Mouse (Mus musculus) CH12.LX (cell line): ENCODE measurements at regions not wholly inside any gene's neighbourhood (a gene's known extent, or its start where the extent isn't known, plus 50 kb on each side); places are given as distances from the start of the nearest gene placed in this dataset.

Experiments
- CTCF ChIP-seq, 2 experiments: IDR thresholded peaks in 1 of 2; conservative IDR thresholded peaks in 1 of 2; 2 replicates each; pipeline ENCODE4 v1.5.1; 2011 to 2012; ENCODE audit warnings: low read depth in 2 of 2, low read length in 2 of 2, improper control_type of control experiment in 1 of 2, inconsistent platforms in 1 of 2, mild to moderate bottlenecking in 1 of 2, moderate library complexity in 1 of 2
- EP300 ChIP-seq: IDR thresholded peaks from 2 replicates; pipeline ENCODE4 v1.6.1; 2011; ENCODE audit warnings: low read length, improper control_type of control experiment
- ETS1 ChIP-seq: conservative IDR thresholded peaks from 2 replicates; pipeline ENCODE4 v1.6.1; 2012; ENCODE audit warnings: low read depth, mild to moderate bottlenecking, inconsistent platforms, low read length, improper control_type of control experiment, moderate library complexity
- JUND ChIP-seq: conservative IDR thresholded peaks from 2 replicates; pipeline ENCODE4 v1.6.1; 2011; ENCODE audit warnings: low read depth, low read length, improper control_type of control experiment
- MYC ChIP-seq: IDR thresholded peaks from 2 replicates; pipeline ENCODE4 v1.6.1; 2011; ENCODE audit warnings: low read depth, mild to moderate bottlenecking, improper control_type of control experiment, low read length
- POLR2A ChIP-seq: IDR thresholded peaks from 2 replicates; pipeline ENCODE4 v1.6.1; 2011; ENCODE audit warnings: low read depth, mild to moderate bottlenecking, improper control_type of control experiment, low read length
- RCOR1 ChIP-seq: conservative IDR thresholded peaks from 2 replicates; pipeline ENCODE4 v1.6.1; 2012; ENCODE audit warnings: low read depth, mild to moderate bottlenecking, inconsistent platforms, low read length, improper control_type of control experiment
- TBP ChIP-seq: conservative IDR thresholded peaks from 2 replicates; pipeline ENCODE4 v1.6.1; 2011; ENCODE audit warnings: low read depth, low read length, improper control_type of control experiment
- USF2 ChIP-seq: conservative IDR thresholded peaks from 2 replicates; pipeline ENCODE4 v1.6.1; 2011; ENCODE audit warnings: low read depth, low read length, improper control_type of control experiment
- ZC3H11A ChIP-seq: IDR thresholded peaks from 2 replicates; pipeline ENCODE4 v1.6.1; 2012; ENCODE audit warnings: low read depth, mild to moderate bottlenecking, inconsistent platforms, low read length, improper control_type of control experiment
- ZMIZ1 ChIP-seq: IDR thresholded peaks from 2 replicates; pipeline ENCODE4 v1.6.1; 2012; ENCODE audit warnings: low read depth, mild to moderate bottlenecking, inconsistent platforms, low read length, improper control_type of control experiment
- ZNF384 ChIP-seq: IDR thresholded peaks from 2 replicates; pipeline ENCODE4 v1.6.1; 2012; ENCODE audit warnings: low read depth, low read length, improper control_type of control experiment, inconsistent platforms

DNA sequence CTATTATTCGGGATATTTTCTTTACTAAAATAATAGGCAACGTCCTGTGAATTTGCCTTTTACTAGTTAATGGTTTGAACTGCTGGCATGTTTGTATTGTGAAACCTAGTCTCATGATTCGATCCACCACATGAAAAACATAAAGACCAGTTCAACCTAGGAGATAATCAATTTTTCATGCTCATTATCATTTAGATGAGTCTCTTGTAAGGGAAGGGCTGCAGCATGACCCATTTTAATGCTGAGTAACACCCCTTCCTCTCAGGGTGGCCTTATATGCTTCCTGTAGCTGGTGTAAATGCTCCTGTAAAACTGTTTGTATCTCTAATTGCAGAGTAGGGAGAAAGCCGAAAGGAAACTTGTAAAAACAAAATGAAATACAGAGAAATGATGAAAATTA, 113.3 kb downstream of the Adcyap1 start:
- TF ChIP-seq CTCF (conservative IDR thresholded peaks at IDR 0.05 in 1 of 2, IDR thresholded peaks at IDR 0.05 in 1 of 2; ENCODE audit: low read depth in 2 of 2, low read length in 2 of 2) (no peak), POLR2A (no peak), TBP (no peak), ZNF384 (no peak), ZMIZ1 (no peak), ZC3H11A (no peak), MYC (no peak), RCOR1 (no peak), EP300 (no peak), ETS1 (no peak), JUND (no peak), USF2 (no peak)
